In genomic region chr13:19113034-19113922, GRCm38 (mm10) we compare ENCODE assay signal across 31 mouse cellular contexts.
A peak's percentile ranks its signal among the peaks of the same experiment; 100 is the strongest.
DNase-seq lines count a peak whose midpoint lies in the region; ATAC-seq and TF ChIP-seq lines count a peak whose summit lies in the region.
"Had no signal": no experiment of that assay in that cellular context is flagged by ENCODE, and none has a peak within 500 bp of the region (broad histone marks: within the 10 kb centered on the region; RNA-seq: fewer than 3 reads in every experiment).

No protein-coding gene starts in this region.

- ATAC-seq in erythroid progenitor cell, adult 5-6 weeks (replicated peaks; ENCODE audit: low FRiP score, poor library complexity, severe bottlenecking): peak; percentile 95
- peak; percentile 88 for ATAC-seq in liver, embryonic 14.5 days (ENCODE audit: insufficient read depth)
- peak; percentile 95 for ATAC-seq in megakaryocyte-erythroid progenitor cell, adult 5-6 weeks (replicated peaks; ENCODE audit: low FRiP score, low TSS enrichment, poor library complexity, severe bottlenecking)
- no peak for ATAC-seq in intestine, embryonic 15.5 days
- ATAC-seq: forebrain, embryonic 15.5 days; midbrain, embryonic 13.5 days had no signal

- WGBS in liver, embryonic 14.5 days (ENCODE audit: insufficient replicate concordance): 67% methylated on average over 14 of the region's 14 CpGs
- WGBS in forebrain, embryonic 10.5 days: 94% methylated on average over 14 of the region's 14 CpGs
- 91% methylated on average over 14 of the region's 14 CpGs for WGBS in intestine, embryonic 15.5 days

- peak; percentile 27 for DNase-seq in MEL-GATA-1-ER (ENCODE audit: extremely low read depth, low read depth)
- DNase-seq in liver, embryonic 14.5 days (ENCODE audit: low read depth in 3 of 3, low spot score in 3 of 3): peak; percentile 28 to 42 (median 32)
- DNase-seq in kidney, adult 8-10 months: no peak
- DNase-seq in forebrain, embryonic 10.5 days (ENCODE audit: extremely low spot score, low spot score): no peak
- DNase-seq: adrenal gland, postnatal 10 days; cerebellum, adult 18-20 months; cerebellum, postnatal 10 days; gastrocnemius, adult 2 months; gastrocnemius, postnatal 36 days; heart, adult 18-20 months; heart, postnatal 4 days; kidney, adult 11 months; kidney, postnatal 25 days; layer of hippocampus, postnatal 36 days; left cerebral cortex, postnatal 4 days; lung, postnatal 36 days; thymus, adult 2 months; thymus, postnatal 4 days had no signal

- H3K27ac ChIP-seq in liver, embryonic 14.5 days: peak overlapping the region; percentile 42; the same call in 1 of the 2 replicates
- no peak overlapping the region for H3K27ac ChIP-seq in forebrain, embryonic 10.5 days
- no peak overlapping the region for H3K27ac ChIP-seq in intestine, embryonic 15.5 days
- H3K27ac ChIP-seq: embryonic facial prominence, embryonic 10.5 days; embryonic facial prominence, embryonic 15.5 days; forebrain, embryonic 15.5 days; gastrocnemius, adult 2 months; hindbrain, embryonic 14.5 days; kidney, embryonic 15.5 days; lung, embryonic 15.5 days; midbrain, embryonic 13.5 days; neural tube, embryonic 13.5 days had no signal

- peak overlapping the region; percentile 40 for H3K4me2 ChIP-seq in liver, embryonic 14.5 days (ENCODE audit: low read depth)
- H3K4me2 ChIP-seq in intestine, embryonic 15.5 days (replicated peaks): no peak overlapping the region
- H3K4me2 ChIP-seq: embryonic facial prominence, embryonic 15.5 days; forebrain, embryonic 15.5 days; heart, embryonic 12.5 days; hindbrain, embryonic 14.5 days; kidney, embryonic 15.5 days; lung, embryonic 15.5 days; midbrain, embryonic 13.5 days; neural tube, embryonic 13.5 days had no signal

- H3K4me1 ChIP-seq in liver, embryonic 14.5 days (replicated peaks; ENCODE audit: control insufficient read depth in 2 of 2, insufficient read depth in 2 of 2, low read length in 1 of 2): peaks cover 13 to 15% of the 10 kb centered on the region in 2 experiments
- H3K4me1 ChIP-seq in forebrain, embryonic 10.5 days: no peaks in the 10 kb centered on the region
- H3K4me1 ChIP-seq in intestine, embryonic 15.5 days (replicated peaks): no peaks in the 10 kb centered on the region
- H3K4me1 ChIP-seq: embryonic facial prominence, embryonic 10.5 days; embryonic facial prominence, embryonic 15.5 days; forebrain, embryonic 15.5 days; heart, embryonic 12.5 days; kidney, embryonic 15.5 days; lung, embryonic 15.5 days; megakaryocyte, embryonic 14.5 days; neural tube, embryonic 13.5 days had no signal

- no peaks in the 10 kb centered on the region for H3K27me3 ChIP-seq in liver, embryonic 14.5 days (ENCODE audit: control insufficient read depth, insufficient read depth, low read length)
- H3K27me3 ChIP-seq in forebrain, embryonic 10.5 days (ENCODE audit: poor library complexity, severe bottlenecking): no peaks in the 10 kb centered on the region
- no peaks in the 10 kb centered on the region for H3K27me3 ChIP-seq in intestine, embryonic 15.5 days (replicated peaks)
- H3K27me3 ChIP-seq: embryonic facial prominence, embryonic 15.5 days; forebrain, embryonic 15.5 days; heart, embryonic 12.5 days; kidney, embryonic 15.5 days; lung, embryonic 15.5 days; megakaryocyte, embryonic 14.5 days; midbrain, embryonic 13.5 days; neural tube, embryonic 13.5 days had no signal

- H3K9ac ChIP-seq in liver, embryonic 14.5 days (replicated peaks): no peak overlapping the region
- H3K9ac ChIP-seq in intestine, embryonic 15.5 days: no peak overlapping the region
- H3K9ac ChIP-seq: embryonic facial prominence, embryonic 15.5 days; forebrain, embryonic 15.5 days; heart, embryonic 12.5 days; hindbrain, embryonic 14.5 days; kidney, embryonic 15.5 days; lung, embryonic 15.5 days; midbrain, embryonic 13.5 days; neural tube, embryonic 13.5 days had no signal

- no peaks in the 10 kb centered on the region for H3K9me3 ChIP-seq in liver, embryonic 14.5 days (ENCODE audit: control insufficient read depth, low read length)
- no peaks in the 10 kb centered on the region for H3K9me3 ChIP-seq in forebrain, embryonic 10.5 days
- no peaks in the 10 kb centered on the region for H3K9me3 ChIP-seq in intestine, embryonic 15.5 days
- H3K9me3 ChIP-seq: embryonic facial prominence, embryonic 10.5 days; embryonic facial prominence, embryonic 15.5 days; forebrain, embryonic 15.5 days; heart, embryonic 12.5 days; kidney, embryonic 15.5 days; lung, embryonic 15.5 days; megakaryocyte, embryonic 14.5 days; midbrain, embryonic 13.5 days; neural tube, embryonic 13.5 days had no signal

- peak; percentile 76 for TF ChIP-seq EP300 in liver, embryonic 14.5 days (IDR thresholded peaks at IDR 0.05; ENCODE audit: low read depth)

- no peak overlapping the region for H3K4me3 ChIP-seq in liver, embryonic 14.5 days (ENCODE audit: insufficient read depth in 1 of 2, low read depth in 2 of 2, low read length in 2 of 2)
- H3K4me3 ChIP-seq in forebrain, embryonic 10.5 days: no peak overlapping the region
- H3K4me3 ChIP-seq in intestine, embryonic 15.5 days (replicated peaks): no peak overlapping the region
- H3K4me3 ChIP-seq: embryonic facial prominence, embryonic 10.5 days; embryonic facial prominence, embryonic 15.5 days; forebrain, embryonic 15.5 days; gastrocnemius, adult 2 months; heart, embryonic 12.5 days; kidney, embryonic 15.5 days; lung, embryonic 15.5 days; megakaryocyte, embryonic 14.5 days; midbrain, embryonic 13.5 days; neural tube, embryonic 13.5 days had no signal

- no peak for TF ChIP-seq CTCF in liver, embryonic 14.5 days (IDR thresholded peaks at IDR 0.05; ENCODE audit: low read depth)

- no peaks in the 10 kb centered on the region for H3K36me3 ChIP-seq in liver, embryonic 14.5 days (replicated peaks; ENCODE audit: control insufficient read depth, insufficient read depth, low read depth)
- no peaks in the 10 kb centered on the region for H3K36me3 ChIP-seq in forebrain, embryonic 10.5 days (replicated peaks)
- no peaks in the 10 kb centered on the region for H3K36me3 ChIP-seq in intestine, embryonic 15.5 days
- H3K36me3 ChIP-seq: embryonic facial prominence, embryonic 10.5 days; embryonic facial prominence, embryonic 15.5 days; forebrain, embryonic 15.5 days; heart, embryonic 12.5 days; kidney, embryonic 15.5 days; lung, embryonic 15.5 days; midbrain, embryonic 13.5 days; neural tube, embryonic 13.5 days had no signal

Comparison
In these comparisons a context has a peak if more than half of its experiments do, and no peak if none do; other contexts are left out.
1. DNase-seq: peak in MEL-GATA-1-ER (single experiment) and liver, embryonic 14.5 days (3 of 3); none in kidney, adult 8-10 months (0 of 2) and forebrain, embryonic 10.5 days (single experiment).